Mouse (Mus musculus): ENCODE measurements around the gene Dgcr6. TPM values are rescaled to one million over a fixed set of nuclear protein-coding genes. Genes with fewer than 3 reads are reported as not detected.

Dgcr6 gene
- polyA plus RNA-seq, 1 experiment from 2014 or later: 156 TPM

DNA sequence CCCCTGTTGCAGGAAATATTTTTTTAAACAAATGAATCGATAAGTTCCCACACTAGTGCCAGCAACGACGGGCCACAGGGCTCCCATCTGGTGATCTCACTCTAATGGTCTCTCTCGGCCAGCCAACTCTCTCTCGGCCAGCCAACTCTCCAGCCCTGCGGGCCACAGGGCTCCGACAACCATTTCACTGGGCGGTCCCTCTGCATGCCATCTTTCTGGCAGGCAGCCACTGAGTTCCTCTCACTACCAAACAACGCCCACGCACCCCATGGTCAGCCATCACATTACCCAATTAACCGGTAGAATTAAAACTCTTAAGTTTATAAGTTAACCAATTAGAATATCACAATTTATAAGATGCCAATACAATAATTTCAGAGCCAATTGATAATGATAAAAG lies 8.5 kb downstream of the Dgcr6 start:
- Histone ChIP-seq H3K27ac (no peak overlapping the region), H3K4me1 (replicated peaks; ENCODE audit: control insufficient read depth, insufficient read depth, low read length) (peaks cover 5% of the 10 kb centered on the region; the same call in 1 of the 2 replicates), H3K27me3 (ENCODE audit: control insufficient read depth, insufficient read depth, low read length) (no peaks in the 10 kb centered on the region), H3K9me3 (ENCODE audit: control insufficient read depth, low read length) (no peaks in the 10 kb centered on the region), H3K36me3 (replicated peaks; ENCODE audit: control insufficient read depth, insufficient read depth) (no peaks in the 10 kb centered on the region), H3K9ac (no peak overlapping the region), H3K4me3 (replicated peaks; ENCODE audit: low read length) (no peak overlapping the region), H3K4me2 (replicated peaks) (no peak overlapping the region)
- WGBS: 76% methylated on average over 11 of the region's 11 CpGs
- DNase-seq (ENCODE audit: low spot score) (no peak), ATAC-seq (ENCODE audit: low FRiP score) (no peak)

DNA sequence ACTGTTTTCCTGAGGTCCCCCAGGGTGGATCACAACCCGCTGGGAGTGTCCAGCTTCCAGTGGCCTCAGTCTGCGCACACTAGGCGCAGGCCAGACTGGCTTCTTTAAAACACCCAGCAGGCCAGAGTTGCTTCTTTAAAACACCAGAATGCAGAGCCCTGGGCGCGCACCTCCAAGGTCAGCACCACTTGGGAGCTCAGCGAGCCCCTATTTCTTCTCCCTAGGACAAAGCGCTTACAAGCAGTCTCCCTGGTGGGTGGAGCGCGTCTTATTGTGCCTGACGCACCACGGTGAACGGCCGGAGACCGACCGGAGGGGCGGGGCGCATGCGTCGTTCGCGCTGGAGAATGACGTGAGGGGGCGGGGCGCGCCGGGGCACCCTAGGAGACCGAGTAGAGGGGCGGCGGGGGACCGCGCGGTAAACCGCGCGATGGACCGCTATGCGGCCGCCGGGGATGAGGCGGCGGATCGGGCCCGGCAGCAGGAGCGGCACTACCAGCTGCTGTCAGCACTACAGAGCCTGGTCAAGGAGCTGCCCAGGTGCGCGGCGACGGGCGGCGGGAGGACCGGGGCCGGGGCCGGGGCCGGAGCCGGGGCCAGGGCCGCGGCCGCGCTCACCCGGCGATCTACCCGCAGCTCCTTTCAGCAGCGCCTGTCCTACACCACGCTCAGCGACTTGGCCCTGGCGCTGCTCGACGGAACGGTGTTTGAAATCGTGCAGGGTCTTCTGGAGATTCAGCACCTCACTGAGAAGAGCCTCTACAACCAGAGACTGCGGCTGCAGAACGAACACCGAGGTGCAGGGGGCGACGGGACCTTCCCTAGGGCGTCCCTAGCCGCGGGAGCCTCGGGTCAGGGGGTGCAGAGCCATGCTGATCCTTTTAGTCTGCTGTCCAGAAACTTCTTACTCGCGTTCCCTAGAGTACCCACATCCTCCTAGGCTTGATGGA lies 13.7 kb downstream of the Dgcr6 start:
- Histone ChIP-seq H3K9me3 (ENCODE audit: control insufficient read depth, low read length) (no peaks in the 10 kb centered on the region), H3K4me2 (replicated peaks) (peak overlapping the region; percentile 74)
- under 1% methylated on average over 54 of the region's 81 CpGs for whole genome bisulfite sequencing

DNA sequence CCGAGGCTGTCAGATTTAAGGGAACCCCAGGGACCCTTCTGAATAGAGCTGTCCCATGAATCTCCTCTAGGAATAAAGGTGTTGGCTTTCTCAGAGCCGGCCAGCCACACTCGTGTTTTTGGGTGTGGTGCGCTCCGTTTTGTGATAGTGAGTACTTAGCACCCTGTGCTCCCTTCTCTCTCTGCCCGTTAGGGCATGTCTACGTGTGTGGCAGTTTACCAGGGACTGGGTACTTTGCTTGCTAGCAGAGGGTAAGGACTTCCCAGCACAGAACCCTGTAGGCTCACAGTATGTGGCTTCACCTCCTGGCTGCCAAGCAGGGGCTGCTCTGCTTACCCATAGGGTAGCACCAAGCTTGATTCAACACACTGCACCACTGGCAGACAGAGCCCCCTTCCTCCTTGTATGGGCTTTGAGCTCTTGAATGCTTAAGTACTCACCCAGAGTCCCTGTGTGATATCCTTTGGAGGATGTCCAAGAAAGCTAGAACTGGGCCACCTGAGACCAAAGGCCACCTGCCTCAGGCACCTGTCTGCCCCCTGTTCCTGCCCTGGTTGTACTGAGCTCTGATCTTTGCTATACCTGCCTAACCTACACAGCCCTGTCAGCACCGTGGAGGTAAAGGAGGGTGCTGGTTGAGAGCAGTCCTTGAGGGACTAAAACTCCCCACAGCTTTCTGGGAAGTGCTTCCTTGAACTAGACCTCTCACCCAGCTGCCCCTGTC lies 16.2 kb downstream of the Dgcr6 start:
- DNase-seq (ENCODE audit: low spot score) (no peak), ATAC-seq (ENCODE audit: low FRiP score) (no peak)
- no peaks in the 10 kb centered on the region for H3K9me3 ChIP-seq (ENCODE audit: control insufficient read depth, low read length)
- peak overlapping the region; percentile 74; the same call in 1 of the 2 replicates for H3K4me2 ChIP-seq (replicated peaks)
- H3K9ac ChIP-seq: peak overlapping the region; percentile 35; the same call in 1 of the 2 replicates
- H3K27me3 ChIP-seq (ENCODE audit: control insufficient read depth, insufficient read depth, low read length): no peaks in the 10 kb centered on the region
- H3K27ac ChIP-seq: no peak overlapping the region
- H3K36me3 ChIP-seq (replicated peaks; ENCODE audit: control insufficient read depth, insufficient read depth): peaks cover 45% of the 10 kb centered on the region
- 84% methylated on average over 8 of the region's 8 CpGs for WGBS
- no peak overlapping the region for H3K4me3 ChIP-seq (replicated peaks; ENCODE audit: low read length)
- peaks cover 17% of the 10 kb centered on the region for H3K4me1 ChIP-seq (replicated peaks; ENCODE audit: control insufficient read depth, insufficient read depth, low read length)

More for the DNA sequence above, 13.7 kb downstream of the Dgcr6 start:
- H3K4me1 ChIP-seq (replicated peaks; ENCODE audit: control insufficient read depth, insufficient read depth, low read length): peaks cover 17% of the 10 kb centered on the region
- peak overlapping the region; percentile 95 for H3K9ac ChIP-seq
- DNase-seq (ENCODE audit: low spot score): peak; percentile 94
- peak overlapping the region; percentile 94 for H3K4me3 ChIP-seq (replicated peaks; ENCODE audit: low read length)
- no peaks in the 10 kb centered on the region for H3K27me3 ChIP-seq (ENCODE audit: control insufficient read depth, insufficient read depth, low read length)
- ATAC-seq (ENCODE audit: low FRiP score): peak; percentile 97
- peak overlapping the region; percentile 96 for H3K27ac ChIP-seq
- H3K36me3 ChIP-seq (replicated peaks; ENCODE audit: control insufficient read depth, insufficient read depth): peaks cover 24% of the 10 kb centered on the region

DNA sequence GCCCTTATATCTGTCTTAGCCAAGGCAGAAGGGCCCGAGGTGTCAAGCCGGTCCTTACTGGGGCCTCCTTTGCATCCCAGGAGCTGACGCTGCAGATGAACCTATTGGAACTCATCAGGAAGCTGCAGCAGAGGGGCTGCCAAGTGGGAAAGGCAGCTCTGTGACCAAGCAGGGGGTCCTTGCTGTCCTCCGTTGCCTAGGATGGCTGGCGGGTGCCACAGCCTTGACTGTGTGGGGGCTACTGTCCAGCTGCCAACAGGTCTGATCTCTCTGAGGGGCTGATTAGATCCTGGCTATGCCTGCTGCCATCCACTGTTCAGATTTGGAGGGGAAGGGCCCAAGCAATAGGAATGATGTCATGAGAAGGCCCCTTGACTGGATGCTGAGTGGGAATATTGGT lies 18.1 kb downstream of the Dgcr6 start:
- H3K4me3 ChIP-seq (replicated peaks; ENCODE audit: low read length): no peak overlapping the region
- H3K4me1 ChIP-seq (replicated peaks; ENCODE audit: control insufficient read depth, insufficient read depth, low read length): peaks cover 12% of the 10 kb centered on the region
- H3K36me3 ChIP-seq (replicated peaks; ENCODE audit: control insufficient read depth, insufficient read depth): peaks cover 45% of the 10 kb centered on the region
- no peaks in the 10 kb centered on the region for H3K27me3 ChIP-seq (ENCODE audit: control insufficient read depth, insufficient read depth, low read length)
- DNase-seq (ENCODE audit: low spot score) (no peak), ATAC-seq (ENCODE audit: low FRiP score) (no peak)
- H3K9me3 ChIP-seq (ENCODE audit: control insufficient read depth, low read length): no peaks in the 10 kb centered on the region
- WGBS: 88% methylated on average over 5 of the region's 5 CpGs
- H3K4me2 ChIP-seq (replicated peaks): no peak overlapping the region
- no peak overlapping the region for H3K9ac ChIP-seq
- no peak overlapping the region for H3K27ac ChIP-seq

DNA sequence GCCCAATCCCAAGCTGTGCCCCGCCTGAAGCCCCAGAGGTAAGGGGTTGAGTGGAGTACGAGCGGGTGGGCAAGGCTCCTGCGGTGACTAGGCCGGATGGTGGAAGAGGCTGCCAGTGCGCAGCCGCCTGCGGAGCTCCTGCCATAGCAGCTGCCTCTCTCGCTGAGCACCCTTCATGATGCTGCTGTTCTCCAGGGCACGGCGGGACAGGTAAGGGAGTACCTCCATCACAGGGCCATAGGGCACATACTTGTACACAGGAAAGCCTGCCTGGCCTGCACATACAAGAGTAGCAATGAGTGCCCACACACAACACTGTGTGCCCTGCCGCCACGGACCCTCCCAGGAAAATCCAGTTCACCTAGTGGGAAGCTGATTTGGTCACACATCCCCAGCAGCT lies 19.4 kb downstream of the Dgcr6 start:
- Histone ChIP-seq H3K4me2 (replicated peaks) (no peak overlapping the region), H3K9ac (no peak overlapping the region), H3K4me3 (replicated peaks; ENCODE audit: low read length) (no peak overlapping the region), H3K36me3 (replicated peaks; ENCODE audit: control insufficient read depth, insufficient read depth) (peaks cover 45% of the 10 kb centered on the region), H3K4me1 (replicated peaks; ENCODE audit: control insufficient read depth, insufficient read depth, low read length) (peaks cover 12% of the 10 kb centered on the region), H3K9me3 (ENCODE audit: control insufficient read depth, low read length) (no peaks in the 10 kb centered on the region), H3K27ac (no peak overlapping the region), H3K27me3 (ENCODE audit: control insufficient read depth, insufficient read depth, low read length) (no peaks in the 10 kb centered on the region)
- 90% methylated on average over 12 of the region's 13 CpGs for WGBS
- no peak for DNase-seq (ENCODE audit: low spot score)
- no peak for ATAC-seq (ENCODE audit: low FRiP score)

DNA sequence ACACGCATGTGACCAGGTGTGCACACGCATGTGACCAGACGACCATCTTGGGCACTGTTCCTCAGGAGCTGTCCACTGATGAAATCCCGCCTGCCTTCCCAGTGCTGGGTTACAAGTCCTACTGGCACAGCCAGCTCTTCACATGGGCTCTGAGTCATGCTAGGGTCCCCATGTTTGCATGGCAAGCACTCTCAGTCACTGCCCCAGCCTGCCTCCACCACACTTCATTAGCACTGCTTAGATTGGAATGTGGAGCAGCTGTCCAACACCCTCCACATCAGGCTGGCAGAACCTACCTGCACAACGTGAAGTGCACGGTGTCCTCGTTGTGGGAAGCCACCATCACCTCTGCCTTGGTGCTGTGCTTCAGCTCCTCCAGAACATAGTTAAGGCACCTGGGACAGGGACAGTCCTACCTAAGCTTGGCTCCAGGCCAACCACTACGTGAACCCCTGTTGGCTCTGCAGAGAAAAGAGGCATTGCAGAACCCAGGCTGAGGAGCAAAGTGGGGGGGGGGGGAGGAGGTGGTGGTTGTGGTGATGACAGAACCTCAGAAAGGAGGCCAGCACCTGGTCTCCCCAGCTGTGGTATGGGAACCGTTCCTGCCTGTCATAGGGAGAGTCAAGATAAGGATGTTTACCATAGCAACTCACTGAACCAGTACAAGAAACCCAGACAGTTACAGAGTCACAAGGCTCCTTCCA lies 20.8 kb downstream of the Dgcr6 start:
- Histone ChIP-seq H3K4me2 (replicated peaks) (no peak overlapping the region), H3K4me3 (replicated peaks; ENCODE audit: low read length) (no peak overlapping the region), H3K4me1 (replicated peaks; ENCODE audit: control insufficient read depth, insufficient read depth, low read length) (peaks cover 3% of the 10 kb centered on the region; the same call in 1 of the 2 replicates), H3K9ac (no peak overlapping the region), H3K27me3 (ENCODE audit: control insufficient read depth, insufficient read depth, low read length) (no peaks in the 10 kb centered on the region), H3K36me3 (replicated peaks; ENCODE audit: control insufficient read depth, insufficient read depth) (peaks cover 40% of the 10 kb centered on the region), H3K27ac (no peak overlapping the region), H3K9me3 (ENCODE audit: control insufficient read depth, low read length) (no peaks in the 10 kb centered on the region)
- no peak for ATAC-seq (ENCODE audit: low FRiP score)
- WGBS: 91% methylated on average over 9 of the region's 9 CpGs
- DNase-seq (ENCODE audit: low spot score): no peak

DNA sequence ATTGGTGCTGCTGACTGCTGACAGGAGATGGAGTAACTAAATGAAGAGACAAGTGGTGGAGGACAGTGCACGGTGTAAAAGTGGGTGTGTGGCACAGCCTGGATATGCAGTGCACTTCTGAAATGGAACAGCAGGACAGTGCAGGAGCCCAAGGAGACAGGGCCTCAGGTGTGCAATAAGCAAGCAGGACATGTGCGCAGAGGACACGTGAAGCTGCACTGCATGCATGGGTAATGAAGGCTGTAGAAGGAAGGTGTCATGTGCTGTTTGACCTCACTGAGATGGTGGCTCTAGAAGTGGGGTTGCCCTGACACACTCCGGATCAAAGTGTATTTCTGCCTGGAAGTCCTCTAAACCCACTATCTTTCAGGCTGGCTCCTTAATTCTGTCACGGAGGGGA lies 22.0 kb downstream of the Dgcr6 start:
- no peak overlapping the region for H3K27ac ChIP-seq
- no peaks in the 10 kb centered on the region for H3K9me3 ChIP-seq (ENCODE audit: control insufficient read depth, low read length)
- peaks cover 37% of the 10 kb centered on the region for H3K36me3 ChIP-seq (replicated peaks; ENCODE audit: control insufficient read depth, insufficient read depth)
- no peaks in the 10 kb centered on the region for H3K4me1 ChIP-seq (replicated peaks; ENCODE audit: control insufficient read depth, insufficient read depth, low read length)
- 84% methylated on average over 5 of the region's 5 CpGs for WGBS
- no peak overlapping the region for H3K4me3 ChIP-seq (replicated peaks; ENCODE audit: low read length)
- H3K27me3 ChIP-seq (ENCODE audit: control insufficient read depth, insufficient read depth, low read length): no peaks in the 10 kb centered on the region
- no peak for DNase-seq (ENCODE audit: low spot score)
- no peak overlapping the region for H3K4me2 ChIP-seq (replicated peaks)
- ATAC-seq (ENCODE audit: low FRiP score): no peak
- H3K9ac ChIP-seq: no peak overlapping the region

DNA sequence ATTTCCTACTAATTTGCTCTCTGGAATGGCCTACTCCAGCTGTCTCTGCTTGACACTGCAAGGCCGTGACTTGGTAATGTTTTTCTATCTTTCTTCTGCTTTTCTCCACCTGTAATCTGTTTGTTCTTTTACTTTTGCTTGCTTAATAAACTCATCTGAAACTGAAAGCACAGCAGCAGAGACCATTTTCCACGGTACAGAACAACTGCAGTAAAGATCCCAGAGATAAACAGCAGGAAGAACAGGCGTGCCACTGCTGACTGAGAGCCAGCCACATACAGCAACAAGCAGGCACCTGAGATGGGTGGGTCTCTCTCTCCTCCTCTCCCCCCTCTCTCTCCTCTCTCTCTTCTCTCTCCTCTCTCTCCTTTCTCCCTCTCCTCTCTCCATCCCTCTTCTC lies 22.5 kb downstream of the Dgcr6 start:
- H3K27me3 ChIP-seq (ENCODE audit: control insufficient read depth, insufficient read depth, low read length): no peaks in the 10 kb centered on the region
- H3K9me3 ChIP-seq (ENCODE audit: control insufficient read depth, low read length): no peaks in the 10 kb centered on the region
- H3K4me3 ChIP-seq (replicated peaks; ENCODE audit: low read length): no peak overlapping the region
- H3K4me2 ChIP-seq (replicated peaks): no peak overlapping the region
- WGBS: 75% methylated on average over 3 of the region's 3 CpGs
- H3K36me3 ChIP-seq (replicated peaks; ENCODE audit: control insufficient read depth, insufficient read depth): peaks cover 32% of the 10 kb centered on the region
- no peak overlapping the region for H3K27ac ChIP-seq
- ATAC-seq (ENCODE audit: low FRiP score): no peak
- H3K4me1 ChIP-seq (replicated peaks; ENCODE audit: control insufficient read depth, insufficient read depth, low read length): no peaks in the 10 kb centered on the region
- no peak for DNase-seq (ENCODE audit: low spot score)
- no peak overlapping the region for H3K9ac ChIP-seq

Measured in hindbrain, embryonic 14.5 days (tissue).